ENCODE assay signal across 9 mouse cellular contexts in genomic region chr11:84053524-84054163, GRCm38 (mm10). TPM values are rescaled to one million over a fixed set of nuclear protein-coding genes. Genes with fewer than 3 reads are reported as not detected.
DNase-seq lines count a peak whose midpoint lies in the region; ATAC-seq and TF ChIP-seq lines count a peak whose summit lies in the region.
"Had no signal": no experiment of that assay in that cellular context is flagged by ENCODE, and none has a peak within 500 bp of the region (broad histone marks: within the 10 kb centered on the region; RNA-seq: fewer than 3 reads in every experiment).

No protein-coding gene starts in this region.

- intact Hi-C loops in left cerebral cortex, postnatal 14 days (cut with DNase I), result no loop called here
- intact Hi-C loops in left cerebral cortex, adult 2 months (cut with DNase I), result no loop called here

- no peak overlapping the region for H3K4me2 ChIP-seq in forebrain, embryonic 16.5 days (ENCODE audit: low read length)
- H3K4me2 ChIP-seq: liver, embryonic 15.5 days had no signal

- H3K27me3 ChIP-seq in forebrain, embryonic 16.5 days (replicated peaks; ENCODE audit: control insufficient read depth, insufficient read depth, low read length), result no peaks in the 10 kb centered on the region
- H3K27me3 ChIP-seq: liver, embryonic 15.5 days had no signal

- H3K9me3 ChIP-seq in forebrain, embryonic 16.5 days (ENCODE audit: control insufficient read depth, low read length), result no peaks in the 10 kb centered on the region; the same call in 1 of the 2 replicates
- H3K9me3 ChIP-seq: liver, embryonic 15.5 days had no signal

- no peak overlapping the region for H3K4me3 ChIP-seq in left cerebral cortex, adult 2 months
- no peak overlapping the region for H3K4me3 ChIP-seq in forebrain, embryonic 16.5 days (replicated peaks; ENCODE audit: low read length)
- H3K4me3 ChIP-seq: liver, embryonic 15.5 days had no signal

- DNase-seq in left cerebral cortex, postnatal 14 days (ENCODE audit: low spot score in 2 of 2), result peak; percentile 62 to 67
- no peak for DNase-seq in left cerebral cortex, adult 2 months (ENCODE audit: extremely low spot score in 1 of 2, low spot score in 2 of 2)
- peak; percentile 96 for DNase-seq in cerebellum, adult 11-12 months
- peak; percentile 43 for DNase-seq in lung, postnatal 25 days (ENCODE audit: low spot score)
- no peak for DNase-seq in thymus, postnatal 14 days
- no peak for DNase-seq in thymus, postnatal 25 days

- peak; percentile 91 for ATAC-seq in forebrain, embryonic 16.5 days
- no peak for ATAC-seq in megakaryocyte, adult 5-6 weeks (ENCODE audit: poor library complexity, severe bottlenecking)

- no peak overlapping the region for H3K27ac ChIP-seq in left cerebral cortex, adult 2 months
- H3K27ac ChIP-seq in forebrain, embryonic 16.5 days (ENCODE audit: low read length), result peak overlapping the region; percentile 81
- H3K27ac ChIP-seq: liver, embryonic 15.5 days had no signal

- no peak for TF ChIP-seq CTCF in left cerebral cortex, adult 2 months (IDR thresholded peaks at IDR 0.05)

- WGBS in forebrain, embryonic 16.5 days, result 29% methylated on average over 10 of the region's 10 CpGs

- peaks cover 12% of the 10 kb centered on the region for H3K4me1 ChIP-seq in forebrain, embryonic 16.5 days (replicated peaks; ENCODE audit: control insufficient read depth, insufficient read depth, low read length)
- H3K4me1 ChIP-seq: liver, embryonic 15.5 days had no signal

- no peak overlapping the region for H3K9ac ChIP-seq in forebrain, embryonic 16.5 days (replicated peaks; ENCODE audit: low read depth, low read length)
- H3K9ac ChIP-seq: liver, embryonic 15.5 days had no signal

- H3K36me3 ChIP-seq in forebrain, embryonic 16.5 days (ENCODE audit: control insufficient read depth, insufficient read depth), result no peaks in the 10 kb centered on the region
- H3K36me3 ChIP-seq: liver, embryonic 15.5 days had no signal

RNA-seq across cellular contexts. Expression of gene Dusp14, which starts 15.4 kb away (rescaled TPM):
- 10 to 100 TPM; 62.4 to 63.7 TPM for total RNA-seq in left cerebral cortex, postnatal 14 days (2021)
- 10 to 100 TPM; 80.7 to 92.7 TPM for total RNA-seq in left cerebral cortex, adult 2 months (2021)
- polyA plus RNA-seq in forebrain, embryonic 16.5 days (2015; fragmentation: Nextera tagmentation; extraction: Ambion mirVana), result 28.0 and 30.0 TPM in 2 replicates
- not detected in 2 replicates for total RNA-seq in megakaryocyte, adult 5-6 weeks (2015)
- not detected in 2 replicates for total RNA-seq in megakaryocyte, adult 5-6 weeks (2017)

Comparison
In these comparisons a context has a peak if more than half of its experiments do, and no peak if none do; other contexts are left out.
1. DNase-seq: peak in left cerebral cortex, postnatal 14 days (2 of 2), cerebellum, adult 11-12 months (single experiment) and lung, postnatal 25 days (single experiment); none in left cerebral cortex, adult 2 months (0 of 2), thymus, postnatal 14 days (single experiment) and thymus, postnatal 25 days (single experiment).
2. RNA of gene Dusp14, which starts 15.4 kb away (total RNA-seq): 80.7 to 92.7 TPM in left cerebral cortex, adult 2 months and 62.4 to 63.7 TPM in left cerebral cortex, postnatal 14 days; not detected in megakaryocyte, adult 5-6 weeks; every median in the first group is over 10 times any median in the second.